ENCODE assay signal across 8 mouse cellular contexts in genomic region chr9:63149372-63149766, GRCm38 (mm10). TPM values are rescaled to one million over a fixed set of nuclear protein-coding genes. Genes with fewer than 3 reads are reported as not detected.
DNase-seq lines count a peak whose midpoint lies in the region; ATAC-seq and TF ChIP-seq lines count a peak whose summit lies in the region.
"Had no signal": no experiment of that assay in that cellular context is flagged by ENCODE, and none has a peak within 500 bp of the region (broad histone marks: within the 10 kb centered on the region; RNA-seq: fewer than 3 reads in every experiment).

No protein-coding gene starts in this region.

- 4% methylated on average over 20 of the region's 20 CpGs for WGBS in lung, postnatal 0 days
- under 1% methylated on average over 20 of the region's 20 CpGs for WGBS in forebrain, embryonic 16.5 days
- 5% methylated on average over 20 of the region's 20 CpGs for WGBS in liver, embryonic 15.5 days (ENCODE audit: insufficient replicate concordance)
- 1% methylated on average over 20 of the region's 20 CpGs for WGBS in stomach, postnatal 0 days

- H3K27me3 ChIP-seq in lung, postnatal 0 days (replicated peaks; ENCODE audit: insufficient read depth, low read length): peaks cover 89% of the 10 kb centered on the region
- H3K27me3 ChIP-seq in forebrain, embryonic 16.5 days (replicated peaks; ENCODE audit: control insufficient read depth, insufficient read depth, low read length): peaks cover 82% of the 10 kb centered on the region
- peaks cover 99% of the 10 kb centered on the region for H3K27me3 ChIP-seq in liver, embryonic 15.5 days
- H3K27me3 ChIP-seq in stomach, postnatal 0 days (ENCODE audit: control insufficient read depth, insufficient read depth, low read length): peaks cover 59% of the 10 kb centered on the region

- no peak for TF ChIP-seq EP300 in lung, postnatal 0 days (IDR thresholded peaks at IDR 0.05)
- TF ChIP-seq EP300 in stomach, postnatal 0 days (optimal IDR thresholded peaks at IDR 0.05): no peak

- H3K27ac ChIP-seq in lung, postnatal 0 days (ENCODE audit: low read length): no peak overlapping the region
- H3K27ac ChIP-seq in forebrain, embryonic 16.5 days (ENCODE audit: low read length): no peak overlapping the region
- H3K27ac ChIP-seq in liver, embryonic 15.5 days (replicated peaks): no peak overlapping the region
- H3K27ac ChIP-seq in stomach, postnatal 0 days (replicated peaks): no peak overlapping the region

- H3K9ac ChIP-seq in lung, postnatal 0 days (replicated peaks; ENCODE audit: low read depth): no peak overlapping the region
- no peak overlapping the region for H3K9ac ChIP-seq in forebrain, embryonic 16.5 days (replicated peaks; ENCODE audit: low read depth, low read length)
- no peak overlapping the region for H3K9ac ChIP-seq in liver, embryonic 15.5 days
- H3K9ac ChIP-seq in stomach, postnatal 0 days (ENCODE audit: low read length): no peak overlapping the region

- DNase-seq in lung, postnatal 0 days (ENCODE audit: low spot score): no peak
- DNase-seq in lung, postnatal 36 days: no peak
- no peak for DNase-seq in stomach, postnatal 0 days (ENCODE audit: low spot score)
- DNase-seq in right cerebral cortex, postnatal 36 days (ENCODE audit: low spot score in 2 of 2): no peak
- no peak for DNase-seq in left cerebral cortex, adult 11 months (ENCODE audit: low spot score)
- DNase-seq: thymus, adult 18-20 months had no signal

- no peak for ATAC-seq in lung, postnatal 0 days
- ATAC-seq in forebrain, embryonic 16.5 days: no peak
- no peak for ATAC-seq in liver, embryonic 15.5 days (ENCODE audit: insufficient read depth)
- ATAC-seq in stomach, postnatal 0 days (ENCODE audit: low FRiP score, low TSS enrichment): no peak

- peak overlapping the region; percentile 38 for H3K4me3 ChIP-seq in lung, postnatal 0 days (ENCODE audit: low read depth, low read length)
- peak overlapping the region; percentile 44 for H3K4me3 ChIP-seq in forebrain, embryonic 16.5 days (replicated peaks; ENCODE audit: low read length)
- H3K4me3 ChIP-seq in liver, embryonic 15.5 days (replicated peaks): peak overlapping the region; percentile 41; the same call in 1 of the 2 replicates
- peak overlapping the region; percentile 45 for H3K4me3 ChIP-seq in stomach, postnatal 0 days (ENCODE audit: low read depth, low read length)

- no peaks in the 10 kb centered on the region for H3K36me3 ChIP-seq in lung, postnatal 0 days (ENCODE audit: insufficient read depth, low read length)
- H3K36me3 ChIP-seq in forebrain, embryonic 16.5 days (ENCODE audit: control insufficient read depth, insufficient read depth): no peaks in the 10 kb centered on the region
- no peaks in the 10 kb centered on the region for H3K36me3 ChIP-seq in liver, embryonic 15.5 days (replicated peaks)
- no peaks in the 10 kb centered on the region for H3K36me3 ChIP-seq in stomach, postnatal 0 days (ENCODE audit: control insufficient read depth, insufficient read depth, low read length)

- H3K9me3 ChIP-seq in lung, postnatal 0 days (ENCODE audit: low read length): no peaks in the 10 kb centered on the region
- H3K9me3 ChIP-seq in forebrain, embryonic 16.5 days (ENCODE audit: control insufficient read depth, low read length): peaks cover 3% of the 10 kb centered on the region; the same call in 1 of the 2 replicates
- H3K9me3 ChIP-seq in liver, embryonic 15.5 days (replicated peaks): no peaks in the 10 kb centered on the region
- H3K9me3 ChIP-seq in stomach, postnatal 0 days (ENCODE audit: control insufficient read depth, low read length): no peaks in the 10 kb centered on the region

- H3K4me2 ChIP-seq in lung, postnatal 0 days (replicated peaks; ENCODE audit: low read depth, low read length): peak overlapping the region; percentile 68
- peak overlapping the region; percentile 67 for H3K4me2 ChIP-seq in forebrain, embryonic 16.5 days (ENCODE audit: low read length)
- H3K4me2 ChIP-seq in liver, embryonic 15.5 days: peak overlapping the region; percentile 60
- H3K4me2 ChIP-seq in stomach, postnatal 0 days (replicated peaks; ENCODE audit: low read depth): peak overlapping the region; percentile 62

- TF ChIP-seq CTCF in lung, postnatal 0 days (IDR thresholded peaks at IDR 0.05): no peak
- no peak for TF ChIP-seq CTCF in stomach, postnatal 0 days (IDR thresholded peaks at IDR 0.05; ENCODE audit: low read depth)

- H3K4me1 ChIP-seq in lung, postnatal 0 days (ENCODE audit: insufficient read depth, low read depth, low read length): peaks cover 5% of the 10 kb centered on the region
- peaks cover 50% of the 10 kb centered on the region for H3K4me1 ChIP-seq in forebrain, embryonic 16.5 days (replicated peaks; ENCODE audit: control insufficient read depth, insufficient read depth, low read length)
- H3K4me1 ChIP-seq in liver, embryonic 15.5 days (replicated peaks): peaks cover 33% of the 10 kb centered on the region
- H3K4me1 ChIP-seq in stomach, postnatal 0 days (replicated peaks; ENCODE audit: control insufficient read depth, insufficient read depth): no peaks in the 10 kb centered on the region

RNA-seq across cellular contexts. Expression of gene Skor1, which starts 0.6 kb away (rescaled TPM):
- polyA plus RNA-seq in lung, postnatal 0 days (2015; fragmentation: Nextera tagmentation; extraction: Ambion mirVana): 0.04 TPM in 1 of 2 replicates, not detected in the other
- polyA plus RNA-seq in forebrain, embryonic 16.5 days (2015; fragmentation: Nextera tagmentation; extraction: Ambion mirVana): 0.24 and 0.32 TPM in 2 replicates
- polyA plus RNA-seq in liver, embryonic 15.5 days (2015; fragmentation: Nextera tagmentation; extraction: Ambion mirVana): not detected in 2 replicates
- polyA plus RNA-seq in stomach, postnatal 0 days (2015; fragmentation: Nextera tagmentation; extraction: Ambion mirVana): not detected in 2 replicates
